Mouse (Mus musculus) intestine, postnatal 0 days (tissue): ENCODE measurements around the gene Tpmt. TPM values are rescaled to one million over a fixed set of nuclear protein-coding genes. Genes with fewer than 3 reads are reported as not detected.

Experiments
- ATAC-seq: fragments of 200-750 bp; cut with Nextera tagmentation; 2 replicates; pipeline ENCODE4 v1.8.0; 2017; ENCODE audit warnings: mild to moderate bottlenecking, moderate TSS enrichment, moderate library complexity
- H3K27ac ChIP-seq: fragments of 300-500 bp; sonication (generic); 2 replicates; pipeline ENCODE4 v1.5.1; 2014; ENCODE audit warnings: mild to moderate bottlenecking, low read depth, low read length, moderate library complexity
- H3K27me3 ChIP-seq: fragments of 300-500 bp; sonication (generic); replicated peaks from 2 replicates; pipeline ENCODE4 v1.6.1; 2014; ENCODE audit warnings: low read length, mixed read lengths; ENCODE audit not compliant: control insufficient read depth, insufficient read depth
- H3K36me3 ChIP-seq: fragments of 300-500 bp; sonication (generic); 2 replicates; pipeline ENCODE4 v1.6.1; 2014; ENCODE audit warnings: mild to moderate bottlenecking, moderate library complexity; ENCODE audit not compliant: control insufficient read depth, insufficient read depth
- H3K4me1 ChIP-seq: fragments of 300-500 bp; sonication (generic); replicated peaks from 2 replicates; pipeline ENCODE4 v1.6.1; 2014; ENCODE audit warnings: antibody characterized with exemption, low read length, mixed read lengths; ENCODE audit not compliant: control insufficient read depth, insufficient read depth
- H3K4me2 ChIP-seq: fragments of 300-500 bp; sonication (generic); replicated peaks from 2 replicates; pipeline ENCODE4 v1.6.1; 2014; ENCODE audit warnings: low read depth, mild to moderate bottlenecking, moderate library complexity
- H3K4me3 ChIP-seq: fragments of 300-500 bp; sonication (generic); 2 replicates; pipeline ENCODE4 v1.5.1; 2014; ENCODE audit warnings: low read depth, low read length
- H3K9ac ChIP-seq: fragments of 300-500 bp; sonication (generic); 2 replicates; pipeline ENCODE4 v1.6.1; 2014; ENCODE audit warnings: mild to moderate bottlenecking, low read depth, low read length
- H3K9me3 ChIP-seq: fragments of 300-500 bp; sonication (generic); 2 replicates; pipeline ENCODE4 v1.6.1; 2016; ENCODE audit warnings: mixed run types; ENCODE audit not compliant: control insufficient read depth
- CTCF ChIP-seq: sonication (generic); IDR thresholded peaks from 2 replicates; pipeline ENCODE4 v1.5.1; 2016; ENCODE audit warnings: low read depth, mild to moderate bottlenecking, control low read depth, antibody characterized with exemption, moderate library complexity
- WGBS: fragments of 180-500 bp; shearing (Covaris S2); extraction: QIAGEN DNeasy Blood & Tissue Kit; methylation state at CpG from one replicate; pipeline ENCODE4 v1.1.7; 2014; 5-methylcytosine and 5-hydroxymethylcytosine counted together
- polyA plus RNA-seq: library from polyadenylated mRNA; unstranded; fragments of >200 nt; fragmentation: Nextera tagmentation; extraction: Ambion mirVana; gene quantifications from 2 replicates; pipeline ENCODE4 v1.2.1, GENCODE M21; 2015

Gene Tpmt
- polyA plus RNA-seq, 1 experiment from 2014 or later = 21.9 TPM

DNA sequence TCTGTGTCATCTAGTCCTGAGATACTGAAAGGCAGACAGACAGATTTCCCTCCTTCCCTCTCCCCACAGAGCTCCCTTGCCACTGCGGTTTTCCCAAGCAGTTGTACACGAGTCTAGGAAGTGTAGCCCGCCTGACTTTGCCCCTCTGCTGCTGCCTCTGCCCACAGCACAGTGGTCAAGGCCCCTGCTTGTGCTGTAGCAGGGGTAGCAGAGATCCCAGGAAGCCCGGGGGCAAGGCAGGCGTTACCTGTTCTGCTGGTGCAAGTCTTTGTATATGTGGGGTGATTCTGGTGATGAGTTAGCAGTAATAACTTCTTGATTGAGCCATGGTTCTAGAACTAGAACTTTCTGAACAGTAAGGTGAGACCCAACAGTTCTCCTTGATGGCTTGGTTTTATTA, 31.6 kb upstream of the Tpmt start:
- no peak overlapping the region for H3K9ac ChIP-seq
- WGBS = 77% methylated on average over 5 of the region's 5 CpGs

GRCm38 (mm10) chr13:47072484-47072883, 27.9 kb upstream of the Tpmt start:
- Histone ChIP-seq H3K4me2 (no peak overlapping the region), H3K9me3 (no peaks in the 10 kb centered on the region), H3K9ac (no peak overlapping the region), H3K27me3 (no peaks in the 10 kb centered on the region), H3K27ac (no peak overlapping the region), H3K4me1 (no peaks in the 10 kb centered on the region), H3K4me3 (no peak overlapping the region), H3K36me3 (peaks cover 51% of the 10 kb centered on the region; the same call in 1 of the 2 replicates)
- ATAC-seq = no peak
- TF ChIP-seq CTCF = no peak
- 93% methylated on average over 5 of the region's 5 CpGs for WGBS

More for the DNA sequence above, 31.6 kb upstream of the Tpmt start:
- H3K36me3 ChIP-seq = peaks cover 66% of the 10 kb centered on the region
- no peak overlapping the region for H3K4me3 ChIP-seq
- H3K27ac ChIP-seq = no peak overlapping the region
- no peak for ATAC-seq
- no peak for TF ChIP-seq CTCF
- no peaks in the 10 kb centered on the region for H3K4me1 ChIP-seq
- H3K27me3 ChIP-seq = no peaks in the 10 kb centered on the region
- H3K9me3 ChIP-seq = no peaks in the 10 kb centered on the region
- no peak overlapping the region for H3K4me2 ChIP-seq

- Histone ChIP-seq H3K36me3 (peaks cover 48% of the 10 kb centered on the region; the same call in 1 of the 2 replicates), H3K4me1 (no peaks in the 10 kb centered on the region)
- no peak for TF ChIP-seq CTCF
Observed at GRCm38 (mm10) chr13:47071871-47072270, 27.3 kb upstream of the Tpmt start.

DNA sequence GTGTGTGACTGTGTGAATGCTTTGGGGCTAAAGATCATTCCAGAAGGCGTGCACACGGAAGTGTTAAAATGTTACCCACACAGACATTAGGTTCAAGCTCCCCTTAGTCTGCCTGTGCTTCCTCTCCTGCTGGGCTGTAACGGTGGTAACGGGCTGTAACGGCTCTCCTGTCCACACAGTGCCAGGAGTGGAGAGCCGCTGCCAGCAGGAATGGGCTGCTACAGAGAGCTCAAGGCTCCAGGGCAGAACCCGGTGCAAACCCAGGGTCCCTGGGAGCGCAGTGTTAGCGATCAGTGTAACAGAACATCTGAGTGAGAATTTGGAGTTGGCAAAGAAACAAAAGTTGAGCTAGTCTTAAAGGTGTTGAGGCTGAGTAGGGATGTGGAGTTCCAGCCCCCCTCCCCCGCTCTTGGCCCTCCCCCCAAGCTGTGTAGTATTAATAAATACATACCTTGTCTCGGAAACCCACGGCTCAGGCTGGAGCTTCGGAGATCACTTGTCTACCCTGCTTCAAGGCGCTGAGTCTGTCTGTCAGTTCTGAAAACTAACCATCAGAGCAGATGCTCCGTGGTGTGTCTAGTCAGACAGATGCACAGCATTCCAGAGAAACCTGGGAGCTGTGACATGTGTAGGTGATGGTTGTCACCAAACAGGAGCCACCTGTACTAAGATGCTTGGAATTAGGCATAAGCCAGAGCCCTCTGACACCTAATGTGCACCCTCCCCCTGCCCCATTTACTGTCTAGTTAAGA, 26.0 kb upstream of the Tpmt start:
- no peak overlapping the region for H3K4me3 ChIP-seq
- ATAC-seq = no peak
- WGBS = 83% methylated on average over 15 of the region's 15 CpGs
- peaks cover 54% of the 10 kb centered on the region; the same call in 1 of the 2 replicates for H3K36me3 ChIP-seq
- H3K9me3 ChIP-seq = no peaks in the 10 kb centered on the region
- no peaks in the 10 kb centered on the region for H3K4me1 ChIP-seq
- no peaks in the 10 kb centered on the region for H3K27me3 ChIP-seq
- H3K9ac ChIP-seq = no peak overlapping the region
- H3K27ac ChIP-seq = no peak overlapping the region
- TF ChIP-seq CTCF = no peak
- no peak overlapping the region for H3K4me2 ChIP-seq

More at GRCm38 (mm10) chr13:47071871-47072270, 27.3 kb upstream of the Tpmt start:
- no peaks in the 10 kb centered on the region for H3K27me3 ChIP-seq
- no peak overlapping the region for H3K4me3 ChIP-seq
- no peak for ATAC-seq
- H3K9me3 ChIP-seq = no peaks in the 10 kb centered on the region
- H3K9ac ChIP-seq = no peak overlapping the region
- no peak overlapping the region for H3K27ac ChIP-seq
- H3K4me2 ChIP-seq = no peak overlapping the region
- 95% methylated on average over 13 of the region's 13 CpGs for WGBS

- Histone ChIP-seq H3K4me1 (no peaks in the 10 kb centered on the region), H3K27me3 (no peaks in the 10 kb centered on the region), H3K27ac (no peak overlapping the region), H3K36me3 (peaks cover 44% of the 10 kb centered on the region), H3K4me3 (no peak overlapping the region), H3K4me2 (no peak overlapping the region), H3K9ac (no peak overlapping the region), H3K9me3 (no peaks in the 10 kb centered on the region)
- 90% methylated on average over 6 of the region's 6 CpGs for WGBS
- TF ChIP-seq CTCF = no peak
- no peak for ATAC-seq
Observed at GRCm38 (mm10) chr13:47067001-47067400, 22.5 kb upstream of the Tpmt start.

- H3K4me2 ChIP-seq = no peak overlapping the region
- H3K9me3 ChIP-seq = no peaks in the 10 kb centered on the region
- no peak for TF ChIP-seq CTCF
- H3K27ac ChIP-seq = no peak overlapping the region
- WGBS = 96% methylated on average over 10 of the region's 10 CpGs
- no peak overlapping the region for H3K9ac ChIP-seq
- no peaks in the 10 kb centered on the region for H3K4me1 ChIP-seq
- no peak for ATAC-seq
- no peak overlapping the region for H3K4me3 ChIP-seq
- H3K36me3 ChIP-seq = peaks cover 43% of the 10 kb centered on the region
- H3K27me3 ChIP-seq = no peaks in the 10 kb centered on the region
Observed at GRCm38 (mm10) chr13:47066516-47066915, 22.0 kb upstream of the Tpmt start.
